Mouse (Mus musculus): ENCODE measurements around the gene Pgghg. TPM values are rescaled to one million over a fixed set of nuclear protein-coding genes. Genes with fewer than 3 reads are reported as not detected.

Gene Pgghg
- polyA plus RNA-seq (2015; fragmentation: Nextera tagmentation; extraction: Ambion mirVana) = 20.5 and 23.4 TPM in 2 replicates

- H3K9me3 ChIP-seq (ENCODE audit: control insufficient read depth, low read length) = no peaks in the 10 kb centered on the region
- H3K27me3 ChIP-seq (ENCODE audit: control insufficient read depth, insufficient read depth, low read depth, low read length) = no peaks in the 10 kb centered on the region
- peak within 1 kb of the TSS; percentile 62 for H3K4me2 ChIP-seq (ENCODE audit: low read depth, low read length)
- ATAC-seq (ENCODE audit: low read depth) = peak; percentile 93
- peaks cover 19% of the 10 kb centered on the region for H3K4me1 ChIP-seq (replicated peaks; ENCODE audit: control insufficient read depth, insufficient read depth, low read length)
- peak within 1 kb of the TSS; percentile 55 for H3K4me3 ChIP-seq (ENCODE audit: low read length)
- H3K9ac ChIP-seq (ENCODE audit: low read length) = peak within 1 kb of the TSS; percentile 86
- H3K36me3 ChIP-seq (ENCODE audit: control insufficient read depth, insufficient read depth, low read length) = peaks cover 4% of the 10 kb centered on the region
- WGBS = 2% methylated on average over 33 of the region's 33 CpGs
- peak within 1 kb of the TSS; percentile 95 for H3K27ac ChIP-seq (ENCODE audit: low read length)
Observed at GRCm38 (mm10) chr7:140941222-140942051, at the start of gene Pgghg. TSS of gene Pgghg (plus strand) at chr7:140941391.

GRCm38 (mm10) chr7:140894031-140894430 lies 47.2 kb upstream of the Pgghg start:
- no peak overlapping the region for H3K4me3 ChIP-seq (ENCODE audit: low read length)
- H3K9ac ChIP-seq (ENCODE audit: low read length) = no peak overlapping the region
- no peaks in the 10 kb centered on the region for H3K27me3 ChIP-seq (ENCODE audit: control insufficient read depth, insufficient read depth, low read depth, low read length)
- H3K36me3 ChIP-seq (ENCODE audit: control insufficient read depth, insufficient read depth, low read length) = peaks cover 38% of the 10 kb centered on the region
- no peaks in the 10 kb centered on the region for H3K4me1 ChIP-seq (replicated peaks; ENCODE audit: control insufficient read depth, insufficient read depth, low read length)
- no peak overlapping the region for H3K27ac ChIP-seq (ENCODE audit: low read length)
- H3K9me3 ChIP-seq (ENCODE audit: control insufficient read depth, low read length) = no peaks in the 10 kb centered on the region
- no peak overlapping the region for H3K4me2 ChIP-seq (ENCODE audit: low read depth, low read length)
- no peak for ATAC-seq (ENCODE audit: low read depth)
- 88% methylated on average over 7 of the region's 7 CpGs for WGBS

- Histone ChIP-seq H3K4me3 (ENCODE audit: low read length) (no peak overlapping the region), H3K27ac (ENCODE audit: low read length) (no peak overlapping the region), H3K9ac (ENCODE audit: low read length) (no peak overlapping the region), H3K4me2 (ENCODE audit: low read depth, low read length) (no peak overlapping the region), H3K9me3 (ENCODE audit: control insufficient read depth, low read length) (no peaks in the 10 kb centered on the region), H3K4me1 (replicated peaks; ENCODE audit: control insufficient read depth, insufficient read depth, low read length) (no peaks in the 10 kb centered on the region), H3K36me3 (ENCODE audit: control insufficient read depth, insufficient read depth, low read length) (peaks cover 32% of the 10 kb centered on the region), H3K27me3 (ENCODE audit: control insufficient read depth, insufficient read depth, low read depth, low read length) (no peaks in the 10 kb centered on the region)
- no peak for ATAC-seq (ENCODE audit: low read depth)
- WGBS = 93% methylated on average over 3 of the region's 3 CpGs
Observed at GRCm38 (mm10) chr7:140894611-140895010, 46.6 kb upstream of the Pgghg start.

- peaks cover 24% of the 10 kb centered on the region for H3K36me3 ChIP-seq (ENCODE audit: control insufficient read depth, insufficient read depth, low read length)
- no peak overlapping the region for H3K4me3 ChIP-seq (ENCODE audit: low read length)
- no peak overlapping the region for H3K4me2 ChIP-seq (ENCODE audit: low read depth, low read length)
- H3K4me1 ChIP-seq (replicated peaks; ENCODE audit: control insufficient read depth, insufficient read depth, low read length) = no peaks in the 10 kb centered on the region
- no peaks in the 10 kb centered on the region for H3K27me3 ChIP-seq (ENCODE audit: control insufficient read depth, insufficient read depth, low read depth, low read length)
- 87% methylated on average over 7 of the region's 7 CpGs for WGBS
- no peak overlapping the region for H3K27ac ChIP-seq (ENCODE audit: low read length)
- ATAC-seq (ENCODE audit: low read depth) = no peak
- no peak overlapping the region for H3K9ac ChIP-seq (ENCODE audit: low read length)
- no peaks in the 10 kb centered on the region for H3K9me3 ChIP-seq (ENCODE audit: control insufficient read depth, low read length)
Observed at GRCm38 (mm10) chr7:140897863-140898262, 43.3 kb upstream of the Pgghg start.

GRCm38 (mm10) chr7:140899121-140899520 lies 42.1 kb upstream of the Pgghg start:
- no peak overlapping the region for H3K4me2 ChIP-seq (ENCODE audit: low read depth, low read length)
- WGBS = 81% methylated on average over 3 of the region's 3 CpGs
- H3K27me3 ChIP-seq (ENCODE audit: control insufficient read depth, insufficient read depth, low read depth, low read length) = no peaks in the 10 kb centered on the region
- no peaks in the 10 kb centered on the region for H3K4me1 ChIP-seq (replicated peaks; ENCODE audit: control insufficient read depth, insufficient read depth, low read length)
- no peak overlapping the region for H3K27ac ChIP-seq (ENCODE audit: low read length)
- no peak overlapping the region for H3K4me3 ChIP-seq (ENCODE audit: low read length)
- no peak overlapping the region for H3K9ac ChIP-seq (ENCODE audit: low read length)
- H3K9me3 ChIP-seq (ENCODE audit: control insufficient read depth, low read length) = no peaks in the 10 kb centered on the region
- peaks cover 19% of the 10 kb centered on the region for H3K36me3 ChIP-seq (ENCODE audit: control insufficient read depth, insufficient read depth, low read length)
- ATAC-seq (ENCODE audit: low read depth) = no peak

GRCm38 (mm10) chr7:140900220-140900619 lies 41.0 kb upstream of the Pgghg start, which contains the start of gene Cox8b:
TSS of gene Cox8b (minus strand) at chr7:140900446.
- no peak within 1 kb of the TSS for H3K27ac ChIP-seq (ENCODE audit: low read length)
- no peaks in the 10 kb centered on the region for H3K9me3 ChIP-seq (ENCODE audit: control insufficient read depth, low read length)
- 62% methylated on average over 10 of the region's 10 CpGs for WGBS
- no peaks in the 10 kb centered on the region for H3K4me1 ChIP-seq (replicated peaks; ENCODE audit: control insufficient read depth, insufficient read depth, low read length)
- no peak within 1 kb of the TSS for H3K4me3 ChIP-seq (ENCODE audit: low read length)
- no peak for ATAC-seq (ENCODE audit: low read depth)
- no peak within 1 kb of the TSS for H3K4me2 ChIP-seq (ENCODE audit: low read depth, low read length)
- H3K27me3 ChIP-seq (ENCODE audit: control insufficient read depth, insufficient read depth, low read depth, low read length) = no peaks in the 10 kb centered on the region
- H3K36me3 ChIP-seq (ENCODE audit: control insufficient read depth, insufficient read depth, low read length) = peaks cover 13% of the 10 kb centered on the region
- H3K9ac ChIP-seq (ENCODE audit: low read length) = no peak within 1 kb of the TSS

GRCm38 (mm10) chr7:140902036-140902875 lies 38.9 kb upstream of the Pgghg start:
- H3K4me1 ChIP-seq (replicated peaks; ENCODE audit: control insufficient read depth, insufficient read depth, low read length) = no peaks in the 10 kb centered on the region
- H3K27me3 ChIP-seq (ENCODE audit: control insufficient read depth, insufficient read depth, low read depth, low read length) = no peaks in the 10 kb centered on the region
- H3K4me2 ChIP-seq (ENCODE audit: low read depth, low read length) = no peak overlapping the region
- H3K9me3 ChIP-seq (ENCODE audit: control insufficient read depth, low read length) = no peaks in the 10 kb centered on the region
- H3K36me3 ChIP-seq (ENCODE audit: control insufficient read depth, insufficient read depth, low read length) = peaks cover 9% of the 10 kb centered on the region
- 78% methylated on average over 15 of the region's 15 CpGs for WGBS
- no peak overlapping the region for H3K9ac ChIP-seq (ENCODE audit: low read length)
- ATAC-seq (ENCODE audit: low read depth) = no peak
- no peak overlapping the region for H3K4me3 ChIP-seq (ENCODE audit: low read length)
- no peak overlapping the region for H3K27ac ChIP-seq (ENCODE audit: low read length)

- 21% methylated on average over 13 of the region's 13 CpGs for WGBS
- peak; percentile 51 for ATAC-seq (ENCODE audit: low read depth)
- Histone ChIP-seq H3K27ac (ENCODE audit: low read length) (no peak overlapping the region), H3K4me2 (ENCODE audit: low read depth, low read length) (no peak overlapping the region), H3K9me3 (ENCODE audit: control insufficient read depth, low read length) (no peaks in the 10 kb centered on the region), H3K27me3 (ENCODE audit: control insufficient read depth, insufficient read depth, low read depth, low read length) (no peaks in the 10 kb centered on the region), H3K9ac (ENCODE audit: low read length) (no peak overlapping the region), H3K4me3 (ENCODE audit: low read length) (no peak overlapping the region), H3K4me1 (replicated peaks; ENCODE audit: control insufficient read depth, insufficient read depth, low read length) (no peaks in the 10 kb centered on the region), H3K36me3 (ENCODE audit: control insufficient read depth, insufficient read depth, low read length) (peaks cover 3% of the 10 kb centered on the region; the same call in 1 of the 2 replicates)
Observed at GRCm38 (mm10) chr7:140903212-140903611, 38.0 kb upstream of the Pgghg start.

- Histone ChIP-seq H3K36me3 (ENCODE audit: control insufficient read depth, insufficient read depth, low read length) (no peaks in the 10 kb centered on the region), H3K27ac (ENCODE audit: low read length) (no peak overlapping the region), H3K4me2 (ENCODE audit: low read depth, low read length) (no peak overlapping the region), H3K4me1 (replicated peaks; ENCODE audit: control insufficient read depth, insufficient read depth, low read length) (peaks cover 4% of the 10 kb centered on the region; the same call in 1 of the 2 replicates), H3K9ac (ENCODE audit: low read length) (no peak overlapping the region), H3K9me3 (ENCODE audit: control insufficient read depth, low read length) (no peaks in the 10 kb centered on the region), H3K27me3 (ENCODE audit: control insufficient read depth, insufficient read depth, low read depth, low read length) (no peaks in the 10 kb centered on the region), H3K4me3 (ENCODE audit: low read length) (no peak overlapping the region)
- WGBS = 85% methylated on average over 2 of the region's 2 CpGs
- no peak for ATAC-seq (ENCODE audit: low read depth)
Observed at GRCm38 (mm10) chr7:140905642-140906081, 35.5 kb upstream of the Pgghg start.
